Mouse (Mus musculus): ENCODE measurements at regions not wholly inside any gene's neighbourhood (a gene's known extent, or its start where the extent isn't known, plus 50 kb on each side); places are given as distances from the start of the nearest gene placed in this dataset.
"Not testable (repeated sequence)": the region's sequence is repeated elsewhere in the genome, so short reads cannot be mapped to it uniquely, and the experiment has no call there.

GRCm38 (mm10) chr12:115257802-115258201 lies 789.7 kb upstream of the Zfp386 start:
- ATAC-seq (ENCODE audit: extremely low read depth, insufficient number of reproducible peaks, low FRiP score, poor library complexity, severe bottlenecking) (no peak), DNase-seq (ENCODE audit: low spot score) (no peak)
- no peaks in the 10 kb centered on the region for H3K27me3 ChIP-seq (ENCODE audit: insufficient read depth, low read length)
- H3K9me3 ChIP-seq (replicated peaks): no peaks in the 10 kb centered on the region; the same call in 1 of the 2 replicates
- H3K4me3 ChIP-seq (ENCODE audit: low read depth, low read length): no peak overlapping the region
- H3K36me3 ChIP-seq (replicated peaks): no peaks in the 10 kb centered on the region
- no peaks in the 10 kb centered on the region for H3K4me1 ChIP-seq (ENCODE audit: insufficient read depth, low read depth, low read length)
- TF ChIP-seq TAL1 (conservative IDR thresholded peaks at IDR 0.05; ENCODE audit: low read depth, low read length): no peak
- TF ChIP-seq GATA1 (IDR thresholded peaks at IDR 0.05; ENCODE audit: borderline replicate concordance, low read length): no peak
- no peak for TF ChIP-seq POLR2AphosphoS5 (IDR thresholded peaks at IDR 0.05; ENCODE audit: insufficient replicate concordance, low read depth, low read length)
- no peak for TF ChIP-seq CTCF (IDR thresholded peaks at IDR 0.05; ENCODE audit: low read depth, low read length)
- no peak for TF ChIP-seq GATA2 (IDR thresholded peaks at IDR 0.05; ENCODE audit: borderline replicate concordance, low read depth, low read length)

GRCm38 (mm10) chr12:115258744-115259143 lies 788.8 kb upstream of the Zfp386 start:
- ATAC-seq (ENCODE audit: extremely low read depth, insufficient number of reproducible peaks, low FRiP score, poor library complexity, severe bottlenecking): no peak
- Histone ChIP-seq H3K9me3 (replicated peaks) (no peaks in the 10 kb centered on the region; the same call in 1 of the 2 replicates), H3K4me3 (ENCODE audit: low read depth, low read length) (no peak overlapping the region), H3K4me1 (ENCODE audit: insufficient read depth, low read depth, low read length) (no peaks in the 10 kb centered on the region), H3K36me3 (replicated peaks) (no peaks in the 10 kb centered on the region), H3K27me3 (ENCODE audit: insufficient read depth, low read length) (no peaks in the 10 kb centered on the region)
- no peak for TF ChIP-seq GATA1 (IDR thresholded peaks at IDR 0.05; ENCODE audit: borderline replicate concordance, low read length)
- no peak for TF ChIP-seq GATA2 (IDR thresholded peaks at IDR 0.05; ENCODE audit: borderline replicate concordance, low read depth, low read length)
- DNase-seq (ENCODE audit: low spot score): no peak

- H3K27me3 ChIP-seq (ENCODE audit: insufficient read depth, low read length); H3K4me1 ChIP-seq (ENCODE audit: insufficient read depth, low read depth, low read length); H3K9me3 ChIP-seq (replicated peaks); ATAC-seq (ENCODE audit: extremely low read depth, insufficient number of reproducible peaks, low FRiP score, poor library complexity, severe bottlenecking); H3K4me3 ChIP-seq (ENCODE audit: low read depth, low read length); H3K36me3 ChIP-seq (replicated peaks); DNase-seq (ENCODE audit: low spot score): not testable (repeated sequence)
These were observed 785.1 kb upstream of the Zfp386 start for GRCm38 (mm10) chr12:115262431-115262830.

- not testable (repeated sequence) for H3K27me3 ChIP-seq (ENCODE audit: insufficient read depth, low read length); H3K9me3 ChIP-seq (replicated peaks); H3K4me1 ChIP-seq (ENCODE audit: insufficient read depth, low read depth, low read length); ATAC-seq (ENCODE audit: extremely low read depth, insufficient number of reproducible peaks, low FRiP score, poor library complexity, severe bottlenecking); H3K4me3 ChIP-seq (ENCODE audit: low read depth, low read length); H3K36me3 ChIP-seq (replicated peaks); DNase-seq (ENCODE audit: low spot score)
These were observed 770.8 kb upstream of the Zfp386 start for GRCm38 (mm10) chr12:115276749-115277148.

- ATAC-seq (ENCODE audit: extremely low read depth, insufficient number of reproducible peaks, low FRiP score, poor library complexity, severe bottlenecking); H3K4me1 ChIP-seq (ENCODE audit: insufficient read depth, low read depth, low read length); H3K36me3 ChIP-seq (replicated peaks); DNase-seq (ENCODE audit: low spot score); H3K27me3 ChIP-seq (ENCODE audit: insufficient read depth, low read length); H3K4me3 ChIP-seq (ENCODE audit: low read depth, low read length); H3K9me3 ChIP-seq (replicated peaks): not testable (repeated sequence)
These were observed 753.8 kb upstream of the Zfp386 start for GRCm38 (mm10) chr12:115293772-115294171.

- H3K4me1 ChIP-seq (ENCODE audit: insufficient read depth, low read depth, low read length); H3K4me3 ChIP-seq (ENCODE audit: low read depth, low read length); ATAC-seq (ENCODE audit: extremely low read depth, insufficient number of reproducible peaks, low FRiP score, poor library complexity, severe bottlenecking); H3K36me3 ChIP-seq (replicated peaks); DNase-seq (ENCODE audit: low spot score); H3K27me3 ChIP-seq (ENCODE audit: insufficient read depth, low read length); H3K9me3 ChIP-seq (replicated peaks): not testable (repeated sequence)
These were observed 749.5 kb upstream of the Zfp386 start for GRCm38 (mm10) chr12:115298041-115298440.

- DNase-seq (ENCODE audit: low spot score) (no peak), ATAC-seq (ENCODE audit: extremely low read depth, insufficient number of reproducible peaks, low FRiP score, poor library complexity, severe bottlenecking) (no peak; the same call in 1 of the 2 replicates)
- Histone ChIP-seq H3K4me1 (ENCODE audit: insufficient read depth, low read depth, low read length) (no peaks in the 10 kb centered on the region), H3K27me3 (ENCODE audit: insufficient read depth, low read length) (no peaks in the 10 kb centered on the region), H3K36me3 (replicated peaks) (no peaks in the 10 kb centered on the region), H3K9me3 (replicated peaks) (no peaks in the 10 kb centered on the region), H3K4me3 (ENCODE audit: low read depth, low read length) (no peak overlapping the region)
- no peak for TF ChIP-seq GATA1 (IDR thresholded peaks at IDR 0.05; ENCODE audit: borderline replicate concordance, low read length)
- no peak for TF ChIP-seq TAL1 (conservative IDR thresholded peaks at IDR 0.05; ENCODE audit: low read depth, low read length)
- TF ChIP-seq GATA2 (IDR thresholded peaks at IDR 0.05; ENCODE audit: borderline replicate concordance, low read depth, low read length): no peak
- TF ChIP-seq POLR2AphosphoS5 (IDR thresholded peaks at IDR 0.05; ENCODE audit: insufficient replicate concordance, low read depth, low read length): no peak
- no peak for TF ChIP-seq CTCF (IDR thresholded peaks at IDR 0.05; ENCODE audit: low read depth, low read length)
These were observed 735.6 kb upstream of the Zfp386 start for GRCm38 (mm10) chr12:115311956-115312355.

- not testable (repeated sequence) for H3K4me3 ChIP-seq (ENCODE audit: low read depth, low read length); H3K27me3 ChIP-seq (ENCODE audit: insufficient read depth, low read length); DNase-seq (ENCODE audit: low spot score); H3K36me3 ChIP-seq (replicated peaks); H3K4me1 ChIP-seq (ENCODE audit: insufficient read depth, low read depth, low read length); ATAC-seq (ENCODE audit: extremely low read depth, insufficient number of reproducible peaks, low FRiP score, poor library complexity, severe bottlenecking); H3K9me3 ChIP-seq (replicated peaks)
These were observed 734.9 kb upstream of the Zfp386 start for GRCm38 (mm10) chr12:115312604-115313003.

- H3K27me3 ChIP-seq (ENCODE audit: insufficient read depth, low read length); DNase-seq (ENCODE audit: low spot score); H3K4me1 ChIP-seq (ENCODE audit: insufficient read depth, low read depth, low read length); H3K9me3 ChIP-seq (replicated peaks); ATAC-seq (ENCODE audit: extremely low read depth, insufficient number of reproducible peaks, low FRiP score, poor library complexity, severe bottlenecking); H3K36me3 ChIP-seq (replicated peaks); H3K4me3 ChIP-seq (ENCODE audit: low read depth, low read length): not testable (repeated sequence)
These were observed 726.9 kb upstream of the Zfp386 start for GRCm38 (mm10) chr12:115320641-115321040.

Data from G1E (cell line).